Mouse (Mus musculus) lung, postnatal 0 days (tissue): ENCODE results near the gene Abca8a.

Experiments used
- CTCF ChIP-seq: IDR thresholded peaks from 2 replicates; pipeline ENCODE4 v1.5.1; 2016; ENCODE audit warnings: antibody characterized with exemption, mild to moderate bottlenecking
- EP300 ChIP-seq: IDR thresholded peaks from 2 replicates; pipeline ENCODE4 v1.6.1; 2016; ENCODE audit warnings: antibody characterized with exemption, mild to moderate bottlenecking, control low read depth

DNA sequence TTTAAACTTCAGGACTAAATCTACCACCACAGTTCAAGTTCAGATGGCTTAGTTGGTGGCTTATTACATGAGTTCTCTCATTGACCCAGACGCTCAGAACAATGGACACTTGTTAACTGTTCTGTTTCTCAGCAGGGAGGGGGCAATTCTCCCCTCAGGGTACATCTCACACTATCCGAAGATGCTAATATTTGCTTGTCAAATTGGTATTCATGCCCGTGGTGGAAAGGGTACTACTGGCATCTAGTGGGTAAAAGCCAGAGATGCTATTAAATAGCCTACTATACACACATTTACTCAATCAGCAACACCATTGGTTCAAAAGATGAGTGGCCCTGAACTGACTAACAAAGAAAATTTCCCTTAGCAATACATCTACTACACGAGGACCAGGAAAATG is 15.4 kb upstream of the Abca8a start:
- TF ChIP-seq CTCF (peak; percentile 56), EP300 (no peak)
